Mouse (Mus musculus) heart, postnatal 0 days (tissue): Measurements from ENCODE around the gene Nudt1.

Source experiments
- CTCF ChIP-seq: IDR thresholded peaks from 2 replicates; pipeline ENCODE4 v1.5.1; 2016; ENCODE audit warnings: antibody characterized with exemption, control low read depth, low read depth
- EP300 ChIP-seq: IDR thresholded peaks from 2 replicates; pipeline ENCODE4 v1.6.1; 2016; ENCODE audit warnings: antibody characterized with exemption, low read depth

DNA sequence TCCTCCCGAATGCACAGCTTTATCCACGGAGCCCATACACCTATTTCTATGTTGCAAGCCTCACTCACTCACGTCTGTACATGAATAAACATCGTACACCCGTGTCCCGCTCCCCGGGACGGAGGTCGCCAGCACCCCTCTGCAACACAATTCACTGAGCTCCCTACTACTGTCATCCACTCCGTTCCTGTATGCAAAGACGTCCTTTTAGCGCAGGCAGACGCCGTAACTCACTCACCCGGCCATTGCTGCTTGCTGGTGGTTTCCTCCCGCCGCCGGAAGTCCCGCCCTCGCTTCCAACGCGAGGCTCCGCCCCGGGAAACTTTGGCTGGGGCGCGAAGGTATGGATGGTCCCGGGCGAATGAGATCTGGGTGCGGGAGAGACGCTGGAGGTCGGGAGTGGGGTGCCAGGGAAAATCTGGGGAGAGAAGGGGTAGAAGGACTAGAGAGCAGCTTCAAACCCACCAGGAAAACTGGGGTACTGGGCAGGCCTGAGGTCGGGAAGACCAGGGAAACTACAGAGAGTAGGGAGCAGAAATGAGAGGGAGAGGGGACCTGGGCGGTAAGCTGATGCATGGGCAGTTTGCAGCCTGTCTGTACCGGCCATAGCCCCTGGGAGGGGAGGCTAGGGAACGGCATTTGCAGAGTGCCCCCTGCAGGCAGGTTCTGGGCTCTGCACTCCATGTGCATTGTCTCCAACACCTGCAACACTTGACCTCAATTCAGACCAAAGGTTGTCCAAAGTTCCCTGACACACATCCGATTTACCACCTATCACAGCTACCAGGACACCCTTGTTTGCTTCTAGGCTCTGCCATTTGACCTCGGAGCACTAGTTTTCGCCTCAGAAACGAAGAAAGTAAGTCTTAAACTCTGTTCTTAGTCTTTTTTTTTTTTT is 10.4 kb downstream of the Nudt1 start, which contains the start of gene Mrm2:
- TF ChIP-seq CTCF (peak; percentile 66), EP300 (no peak)
